ENCODE assay signal across 8 mouse cellular contexts in the genomic region with DNA sequence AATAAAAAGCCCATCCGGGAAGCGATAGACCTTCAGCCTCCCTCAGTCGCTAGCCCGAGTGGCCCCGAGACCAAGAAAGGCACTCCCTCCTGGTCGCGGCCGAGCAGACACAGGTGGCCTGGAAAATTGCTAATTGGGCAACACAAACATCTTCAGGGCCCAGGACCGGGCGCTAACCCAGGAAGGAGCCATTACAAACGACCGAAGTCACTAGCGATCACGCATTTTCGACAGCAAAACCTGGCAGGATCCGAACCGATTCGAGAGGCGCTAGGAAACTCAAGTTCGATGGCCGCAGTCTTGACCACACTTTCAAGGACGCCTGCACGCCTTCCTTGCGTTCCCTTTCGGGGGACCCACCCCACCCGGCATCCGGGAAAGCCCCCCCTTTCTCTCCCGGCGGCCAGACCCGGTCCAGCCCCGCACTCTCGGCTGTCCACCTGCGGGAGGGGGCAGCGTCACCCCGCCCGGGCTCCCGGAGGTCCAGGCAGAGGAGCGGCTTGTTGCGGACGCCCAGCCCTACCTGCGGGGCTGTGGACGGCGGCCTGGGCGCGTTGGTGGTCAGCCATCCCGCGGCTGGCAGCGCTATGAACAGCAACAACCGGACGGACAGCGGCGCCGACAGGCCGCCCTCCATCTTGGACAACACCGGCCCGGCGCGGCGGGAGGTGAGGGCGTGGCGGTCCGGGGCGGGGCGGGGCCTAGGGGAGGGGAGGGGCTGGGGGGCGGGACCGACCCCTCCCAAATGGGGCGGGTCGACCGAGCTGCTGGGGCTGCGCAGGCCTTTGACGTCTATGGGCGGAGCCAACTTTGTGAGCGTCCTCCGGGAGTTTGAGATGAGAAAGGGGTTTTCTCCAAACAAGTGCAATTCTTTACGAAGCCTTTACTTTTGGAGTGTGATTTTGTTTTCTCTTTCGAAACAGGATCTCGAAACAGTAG. TPM values are rescaled to one million over a fixed set of nuclear protein-coding genes. Genes with fewer than 3 reads are reported as not detected.
A peak's percentile ranks its signal among the peaks of the same experiment; 100 is the strongest.
DNase-seq lines count a peak whose midpoint lies in the region; ATAC-seq and TF ChIP-seq lines count a peak whose summit lies in the region.

No protein-coding gene starts in this region.

- peaks cover 17% of the 10 kb centered on the region for H3K36me3 ChIP-seq in heart, embryonic 12.5 days
- H3K36me3 ChIP-seq in kidney, embryonic 16.5 days (ENCODE audit: insufficient read depth, low read length): peaks cover 9% of the 10 kb centered on the region; the same call in 1 of the 2 replicates

- WGBS in heart, embryonic 12.5 days: under 1% methylated on average over 64 of the region's 77 CpGs
- WGBS in kidney, embryonic 16.5 days: under 1% methylated on average over 59 of the region's 77 CpGs

- peaks cover 9% of the 10 kb centered on the region; the same call in 1 of the 2 replicates for H3K4me1 ChIP-seq in heart, embryonic 12.5 days (replicated peaks)
- peaks cover 5% of the 10 kb centered on the region; the same call in 1 of the 2 replicates for H3K4me1 ChIP-seq in kidney, embryonic 16.5 days (ENCODE audit: insufficient read depth, low read length)

- TF ChIP-seq CTCF in brain, embryonic 14.5 days (IDR thresholded peaks at IDR 0.05; ENCODE audit: borderline replicate concordance, extremely low read depth, insufficient read depth, insufficient read length): no peak

- peak overlapping the region; percentile 98 for H3K4me3 ChIP-seq in heart, embryonic 12.5 days
- H3K4me3 ChIP-seq in kidney, embryonic 16.5 days (ENCODE audit: low read length): peak overlapping the region; percentile 99

- H3K27ac ChIP-seq in heart, embryonic 12.5 days (ENCODE audit: poor library complexity, severe bottlenecking): peak overlapping the region; percentile 62
- peak overlapping the region; percentile 72 for H3K27ac ChIP-seq in kidney, embryonic 16.5 days (ENCODE audit: low read length)

- ATAC-seq in erythroblast, adult 5-6 weeks (replicated peaks; ENCODE audit: low FRiP score, poor library complexity, severe bottlenecking): peak; percentile 91
- peak; percentile 99 for ATAC-seq in heart, embryonic 12.5 days (ENCODE audit: insufficient number of reproducible peaks, low FRiP score)
- peak; percentile 96 for ATAC-seq in kidney, embryonic 16.5 days (ENCODE audit: low FRiP score, low TSS enrichment)

- TF ChIP-seq POLR2A in brain, embryonic 14.5 days (IDR thresholded peaks at IDR 0.05; ENCODE audit: borderline replicate concordance, extremely low read depth, insufficient read depth, insufficient read length, poor library complexity, severe bottlenecking): peak; percentile 76; the same call in 1 of the 2 replicates

- peak overlapping the region; percentile 95 for H3K9ac ChIP-seq in heart, embryonic 12.5 days
- H3K9ac ChIP-seq in kidney, embryonic 16.5 days (replicated peaks; ENCODE audit: low read length): peak overlapping the region; percentile 88

- no peaks in the 10 kb centered on the region for H3K27me3 ChIP-seq in heart, embryonic 12.5 days (replicated peaks)
- H3K27me3 ChIP-seq in kidney, embryonic 16.5 days (ENCODE audit: insufficient read depth, low read length): no peaks in the 10 kb centered on the region

- H3K4me2 ChIP-seq in heart, embryonic 12.5 days: peak overlapping the region; percentile 75
- H3K4me2 ChIP-seq in kidney, embryonic 16.5 days (replicated peaks; ENCODE audit: low read depth, low read length): peak overlapping the region; percentile 80

- no peaks in the 10 kb centered on the region for H3K9me3 ChIP-seq in heart, embryonic 12.5 days (replicated peaks)
- H3K9me3 ChIP-seq in kidney, embryonic 16.5 days (ENCODE audit: low read length): no peaks in the 10 kb centered on the region

- DNase-seq in CD4-positive helper T cell, adult 2 months (ENCODE audit: low read depth, low spot score): peak; percentile 92
- DNase-seq in brain, embryonic 14.5 days (ENCODE audit: low read depth): peak; percentile 94
- peak; percentile 94 for DNase-seq in liver
- DNase-seq in monocyte, adult 2 months (ENCODE audit: low read depth in 1 of 2, low spot score in 2 of 2): peak; percentile 59 to 74
- peak; percentile 81 to 89 for DNase-seq in spleen, postnatal 14 days (ENCODE audit: low spot score in 2 of 2)

RNA-seq across cellular contexts. Expression of a gene that starts 12.1 kb away (rescaled TPM):
- 24.4 and 26.4 TPM in 2 replicates for polyA plus RNA-seq in brain, embryonic 14.5 days (2012; rRNA removed)
- 20.3 and 31.5 TPM in 2 replicates for total RNA-seq in erythroblast, adult 5-6 weeks (2015; ENCODE audit: low replicate concordance)
- total RNA-seq in erythroblast, adult 5-6 weeks (2017; ENCODE audit: low replicate concordance): 17.4 and 32.7 TPM in 2 replicates
- polyA plus RNA-seq in heart, embryonic 12.5 days (2016; fragmentation: Nextera tagmentation; extraction: Ambion mirVana): 78.5 and 80.5 TPM in 2 replicates
- 100 and 102 TPM in 2 replicates for polyA plus RNA-seq in kidney, embryonic 16.5 days (2015; fragmentation: Nextera tagmentation; extraction: Ambion mirVana)

RNA-seq across cellular contexts. Expression of a gene that starts 12.2 kb away (rescaled TPM):
- 17.4 and 26.0 TPM in 2 replicates for polyA plus RNA-seq in brain, embryonic 14.5 days (2012; rRNA removed)
- 46.3 and 50.2 TPM in 2 replicates for total RNA-seq in erythroblast, adult 5-6 weeks (2015; ENCODE audit: low replicate concordance)
- 123 and 138 TPM in 2 replicates for total RNA-seq in erythroblast, adult 5-6 weeks (2017; ENCODE audit: low replicate concordance)
- polyA plus RNA-seq in heart, embryonic 12.5 days (2016; fragmentation: Nextera tagmentation; extraction: Ambion mirVana): 31.3 and 33.0 TPM in 2 replicates
- 40.8 and 41.2 TPM in 2 replicates for polyA plus RNA-seq in kidney, embryonic 16.5 days (2015; fragmentation: Nextera tagmentation; extraction: Ambion mirVana)

RNA-seq across cellular contexts. Expression of a gene that starts 51.8 kb away (rescaled TPM):
- polyA plus RNA-seq in brain, embryonic 14.5 days (2012; rRNA removed): 0.11 and 0.15 TPM in 2 replicates
- 1.5 TPM in 1 of 2 replicates, not detected in the other for total RNA-seq in erythroblast, adult 5-6 weeks (2015; ENCODE audit: low replicate concordance)
- total RNA-seq in erythroblast, adult 5-6 weeks (2017; ENCODE audit: low replicate concordance): 0.42 and 1.0 TPM in 2 replicates
- polyA plus RNA-seq in heart, embryonic 12.5 days (2016; fragmentation: Nextera tagmentation; extraction: Ambion mirVana): 0.15 and 0.22 TPM in 2 replicates
- 0.16 and 0.17 TPM in 2 replicates for polyA plus RNA-seq in kidney, embryonic 16.5 days (2015; fragmentation: Nextera tagmentation; extraction: Ambion mirVana)

RNA-seq across cellular contexts. Expression of a gene that starts 54.7 kb away (rescaled TPM):
- 13.6 and 17.5 TPM in 2 replicates for polyA plus RNA-seq in brain, embryonic 14.5 days (2012; rRNA removed)
- 39.1 and 45.5 TPM in 2 replicates for total RNA-seq in erythroblast, adult 5-6 weeks (2015; ENCODE audit: low replicate concordance)
- 29.6 and 32.5 TPM in 2 replicates for total RNA-seq in erythroblast, adult 5-6 weeks (2017; ENCODE audit: low replicate concordance)
- 33.4 and 37.0 TPM in 2 replicates for polyA plus RNA-seq in heart, embryonic 12.5 days (2016; fragmentation: Nextera tagmentation; extraction: Ambion mirVana)
- 57.5 and 58.7 TPM in 2 replicates for polyA plus RNA-seq in kidney, embryonic 16.5 days (2015; fragmentation: Nextera tagmentation; extraction: Ambion mirVana)

Comparison
In these comparisons a context has a peak if more than half of its experiments do, and no peak if none do; other contexts are left out.
1. Peak in every context shown above with its lines: DNase-seq, ATAC-seq, H3K4me3 ChIP-seq and H3K27ac ChIP-seq.